Mouse (Mus musculus): ENCODE measurements around the gene Cep170b.

GRCm38 (mm10) chr12:112769751-112770150 lies 49.5 kb downstream of the Cep170b start:
- TF ChIP-seq E2F4 (IDR thresholded peaks at IDR 0.05; ENCODE audit: insufficient read depth) = no peak
- TF ChIP-seq POLR2A (IDR thresholded peaks at IDR 0.05; ENCODE audit: insufficient read length, low read depth) = no peak
- TF ChIP-seq TCF3 (IDR thresholded peaks at IDR 0.05; ENCODE audit: insufficient read length, low read depth) = no peak
- TF ChIP-seq USF1 (IDR thresholded peaks at IDR 0.05; ENCODE audit: low read depth) = no peak
- TF ChIP-seq MAX (IDR thresholded peaks at IDR 0.05; ENCODE audit: low read depth) = no peak
- TF ChIP-seq POLR2AphosphoS2 (IDR thresholded peaks at IDR 0.05; ENCODE audit: insufficient read length, low read depth) = no peak

Data from myocyte (in vitro differentiated cells).